Mouse (Mus musculus): ENCODE data around the gene Magi1. TPM values are rescaled to one million over a fixed set of nuclear protein-coding genes. Genes with fewer than 3 reads are reported as not detected.

Magi1 gene
- total RNA-seq, 1 experiment from 2014 or later, result 0.20 TPM

DNA sequence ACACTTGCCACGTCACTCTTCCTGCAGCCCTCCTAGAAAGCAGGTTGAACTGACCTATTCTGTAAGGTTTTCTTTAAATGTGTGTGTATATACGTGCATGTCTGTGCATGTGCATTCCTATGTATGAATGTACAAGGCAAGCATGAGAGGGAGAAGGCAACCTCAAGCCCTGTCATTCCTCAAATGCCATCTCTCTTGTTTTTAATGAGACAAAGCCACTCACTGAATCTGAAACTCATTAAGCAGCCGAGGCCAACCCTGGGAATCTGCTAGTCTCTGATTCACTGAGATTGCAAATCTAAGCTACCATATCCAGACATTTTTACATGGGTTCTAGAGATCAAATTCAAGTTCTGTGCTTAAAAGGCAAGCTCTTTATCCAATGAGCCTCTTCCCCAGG lies 359.7 kb downstream of the Magi1 start:
- no peak for ATAC-seq (replicated peaks in 1 of 2; ENCODE audit: insufficient read depth in 1 of 2, low FRiP score in 2 of 2, low TSS enrichment in 1 of 2, low read depth in 1 of 2, poor library complexity in 2 of 2, severe bottlenecking in 2 of 2)

DNA sequence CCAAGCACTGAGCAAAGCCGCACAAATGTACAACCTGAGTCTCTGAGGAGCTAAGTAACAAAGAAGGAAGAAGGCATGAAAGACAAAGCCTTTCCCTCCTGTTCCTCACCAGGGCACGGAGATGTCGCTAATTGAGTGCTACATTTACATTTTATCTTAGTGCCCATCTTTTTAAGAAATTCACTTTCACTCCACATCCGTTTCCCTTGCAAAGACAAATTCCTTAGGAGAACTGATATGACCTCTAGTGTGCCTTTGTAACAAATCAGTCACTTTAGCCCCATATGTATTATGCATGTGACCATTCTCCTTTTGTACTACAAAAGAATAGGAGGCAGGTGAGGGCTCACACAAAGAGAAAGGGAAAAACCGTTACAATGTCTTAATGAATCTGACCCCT lies 360.4 kb downstream of the Magi1 start:
- no peak for ATAC-seq (replicated peaks in 1 of 2; ENCODE audit: insufficient read depth in 1 of 2, low FRiP score in 2 of 2, low TSS enrichment in 1 of 2, low read depth in 1 of 2, poor library complexity in 2 of 2, severe bottlenecking in 2 of 2)

DNA sequence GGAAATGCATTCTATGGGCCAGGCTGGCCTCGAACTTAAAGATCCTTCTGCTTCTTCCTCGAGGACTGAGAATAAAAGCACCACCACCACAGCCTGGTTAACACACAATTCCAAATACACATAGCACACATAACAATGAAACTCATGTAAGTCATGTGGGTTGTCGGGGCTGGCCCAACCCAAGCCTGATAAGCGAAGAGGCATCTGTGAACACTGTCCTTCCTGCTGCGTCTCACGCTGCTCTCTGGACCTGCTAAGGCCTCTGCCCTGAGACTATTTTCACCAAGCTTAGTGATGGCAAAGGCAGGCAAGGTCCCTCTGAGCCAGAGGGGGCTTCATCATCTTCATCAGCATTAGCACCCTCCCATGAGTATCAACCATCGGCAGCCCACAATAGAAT lies 360.8 kb downstream of the Magi1 start:
- no peak for ATAC-seq (replicated peaks in 1 of 2; ENCODE audit: insufficient read depth in 1 of 2, low FRiP score in 2 of 2, low TSS enrichment in 1 of 2, low read depth in 1 of 2, poor library complexity in 2 of 2, severe bottlenecking in 2 of 2)

DNA sequence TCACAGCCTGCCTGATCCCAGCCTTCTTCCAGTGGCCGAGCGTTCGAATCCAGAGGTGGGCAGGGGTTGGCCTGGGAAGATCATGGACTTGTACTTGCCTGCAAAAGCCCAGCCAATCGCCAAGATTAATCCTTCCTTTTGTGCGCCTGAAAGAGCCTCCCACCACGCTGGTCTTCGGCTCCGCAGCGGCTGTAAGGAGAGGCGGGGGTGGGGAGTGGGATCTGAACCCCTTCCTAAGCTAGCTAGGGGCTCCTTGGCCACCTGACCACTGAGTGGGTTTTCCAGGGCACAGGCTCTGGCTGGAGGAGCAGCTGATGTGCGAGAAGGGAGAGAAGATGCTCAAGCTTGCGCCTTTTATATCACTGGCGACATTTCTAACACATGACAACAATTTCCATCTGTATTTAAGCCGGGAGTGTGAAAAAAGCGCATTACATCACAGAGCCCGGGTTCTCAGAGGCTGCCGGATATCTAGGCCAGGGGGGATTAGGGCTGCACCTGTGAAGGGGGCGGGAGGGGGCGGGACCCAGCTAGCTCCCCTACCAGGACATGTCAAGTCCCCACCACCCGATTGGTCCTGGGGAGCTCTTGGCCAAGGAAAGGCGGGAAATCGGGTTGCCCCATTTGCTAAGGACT lies 370.4 kb downstream of the Magi1 start:
- ATAC-seq (replicated peaks in 1 of 2; ENCODE audit: insufficient read depth in 1 of 2, low FRiP score in 2 of 2, low TSS enrichment in 1 of 2, low read depth in 1 of 2, poor library complexity in 2 of 2, severe bottlenecking in 2 of 2), result no peak

DNA sequence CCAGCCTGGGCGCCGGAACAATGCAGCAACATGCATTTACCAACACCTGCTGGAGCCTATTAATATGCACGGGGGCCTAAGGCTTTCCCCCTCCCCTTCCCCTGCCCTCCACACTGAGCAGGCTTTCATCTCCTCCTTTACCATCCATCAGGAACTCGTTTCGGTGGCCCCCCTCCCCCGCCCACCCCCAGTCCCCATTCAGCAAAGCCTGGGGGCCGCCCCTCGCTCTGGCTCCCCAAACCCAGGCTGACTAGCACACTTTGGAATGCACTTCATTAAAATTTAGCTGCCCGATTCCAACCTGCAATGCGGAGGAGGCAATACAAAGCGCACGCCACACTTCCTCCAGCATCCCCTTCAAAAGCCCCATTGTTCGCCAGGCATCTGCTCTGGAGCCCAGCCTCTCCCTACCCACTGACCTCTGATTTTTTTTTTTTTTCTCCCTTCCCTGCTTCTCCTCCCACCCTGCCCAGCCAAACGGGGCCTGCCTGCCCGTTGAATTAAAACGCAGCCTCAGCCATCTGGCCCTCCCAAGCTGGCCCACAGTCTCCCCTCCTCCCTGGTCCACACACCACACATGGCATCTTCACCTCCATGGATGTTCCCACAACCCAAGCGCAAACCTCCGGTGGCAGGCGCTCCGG lies 371.0 kb downstream of the Magi1 start:
- no peak for ATAC-seq (replicated peaks in 1 of 2; ENCODE audit: insufficient read depth in 1 of 2, low FRiP score in 2 of 2, low TSS enrichment in 1 of 2, low read depth in 1 of 2, poor library complexity in 2 of 2, severe bottlenecking in 2 of 2)

- no peak for ATAC-seq (replicated peaks in 1 of 2; ENCODE audit: insufficient read depth in 1 of 2, low FRiP score in 2 of 2, low TSS enrichment in 1 of 2, low read depth in 1 of 2, poor library complexity in 2 of 2, severe bottlenecking in 2 of 2)
Measured at GRCm38 (mm10) chr6:93912003-93912581, 371.6 kb downstream of the Magi1 start.

GRCm38 (mm10) chr6:93911420-93911819 lies 372.3 kb downstream of the Magi1 start:
- no peak for ATAC-seq (replicated peaks in 1 of 2; ENCODE audit: insufficient read depth in 1 of 2, low FRiP score in 2 of 2, low TSS enrichment in 1 of 2, low read depth in 1 of 2, poor library complexity in 2 of 2, severe bottlenecking in 2 of 2)

DNA sequence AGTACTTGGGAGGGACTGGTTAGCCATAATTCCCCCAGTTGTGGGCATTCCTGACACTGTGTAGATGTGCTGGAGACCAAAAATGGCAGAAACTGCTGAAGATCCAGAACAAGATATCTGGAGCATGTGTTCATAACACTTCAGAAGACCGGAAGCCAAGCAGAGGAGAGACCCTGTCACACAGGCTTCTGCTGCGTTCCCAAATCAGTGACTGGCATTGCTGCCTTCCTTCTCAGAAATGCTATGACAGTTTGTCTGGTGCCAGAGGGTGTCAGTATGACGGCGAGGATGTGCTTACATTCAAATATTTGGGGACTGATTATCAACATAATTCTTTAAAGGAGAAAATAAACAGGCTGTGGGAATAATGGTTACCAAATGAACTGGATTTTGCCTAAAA lies 373.7 kb downstream of the Magi1 start:
- no peak for ATAC-seq (replicated peaks in 1 of 2; ENCODE audit: insufficient read depth in 1 of 2, low FRiP score in 2 of 2, low TSS enrichment in 1 of 2, low read depth in 1 of 2, poor library complexity in 2 of 2, severe bottlenecking in 2 of 2)

GRCm38 (mm10) chr6:93904987-93905386 lies 378.7 kb downstream of the Magi1 start:
- ATAC-seq (replicated peaks in 1 of 2; ENCODE audit: insufficient read depth in 1 of 2, low FRiP score in 2 of 2, low TSS enrichment in 1 of 2, low read depth in 1 of 2, poor library complexity in 2 of 2, severe bottlenecking in 2 of 2), result no peak

- no peak for ATAC-seq (replicated peaks in 1 of 2; ENCODE audit: insufficient read depth in 1 of 2, low FRiP score in 2 of 2, low TSS enrichment in 1 of 2, low read depth in 1 of 2, poor library complexity in 2 of 2, severe bottlenecking in 2 of 2)
Measured at GRCm38 (mm10) chr6:93902239-93902638, 381.5 kb downstream of the Magi1 start.

DNA sequence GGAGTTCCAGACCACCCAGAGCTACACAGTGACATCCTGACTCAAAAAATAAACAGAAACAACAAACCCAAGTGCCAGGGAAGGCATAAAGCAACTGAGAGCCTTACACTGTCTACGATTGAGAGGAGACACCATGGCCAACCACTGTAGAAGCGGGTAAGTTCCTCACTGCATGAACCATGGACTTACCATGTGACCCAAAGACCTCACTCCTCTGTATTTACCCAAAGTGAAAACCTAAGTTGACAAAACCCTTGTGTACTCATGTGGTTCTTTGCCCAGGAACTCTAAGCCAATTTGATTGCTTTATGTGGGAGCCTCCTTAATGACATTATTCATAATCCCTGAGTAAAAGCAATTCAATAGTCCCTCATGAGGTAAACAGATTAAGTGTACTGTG lies 382.3 kb downstream of the Magi1 start:
- no peak for ATAC-seq (replicated peaks in 1 of 2; ENCODE audit: insufficient read depth in 1 of 2, low FRiP score in 2 of 2, low TSS enrichment in 1 of 2, low read depth in 1 of 2, poor library complexity in 2 of 2, severe bottlenecking in 2 of 2)

- ATAC-seq (replicated peaks in 1 of 2; ENCODE audit: insufficient read depth in 1 of 2, low FRiP score in 2 of 2, low TSS enrichment in 1 of 2, low read depth in 1 of 2, poor library complexity in 2 of 2, severe bottlenecking in 2 of 2), result no peak
Measured at GRCm38 (mm10) chr6:93897512-93897911, 386.2 kb downstream of the Magi1 start.

DNA sequence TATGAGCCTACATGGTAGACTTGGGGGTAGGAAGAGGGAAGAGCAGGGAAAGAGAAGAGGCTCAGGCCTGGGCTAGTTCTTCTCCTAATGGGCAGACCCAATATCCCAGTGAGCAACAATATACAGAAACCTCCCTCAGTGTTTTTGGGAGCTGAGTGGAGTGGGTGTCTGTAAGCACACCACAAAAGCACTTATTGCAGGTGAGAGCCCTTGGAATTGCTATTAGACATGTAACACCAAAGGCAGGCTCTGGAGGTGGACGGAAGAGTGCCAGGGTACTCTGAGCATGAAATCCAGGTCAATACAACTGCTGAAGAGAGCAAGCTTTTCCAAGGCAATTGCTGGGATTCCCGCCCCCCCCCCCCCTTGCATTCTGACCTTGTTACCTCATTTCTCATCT lies 388.0 kb downstream of the Magi1 start:
- no peak for ATAC-seq (replicated peaks in 1 of 2; ENCODE audit: insufficient read depth in 1 of 2, low FRiP score in 2 of 2, low TSS enrichment in 1 of 2, low read depth in 1 of 2, poor library complexity in 2 of 2, severe bottlenecking in 2 of 2)

GRCm38 (mm10) chr6:93893956-93894355 lies 389.8 kb downstream of the Magi1 start:
- ATAC-seq (replicated peaks in 1 of 2; ENCODE audit: insufficient read depth in 1 of 2, low FRiP score in 2 of 2, low TSS enrichment in 1 of 2, low read depth in 1 of 2, poor library complexity in 2 of 2, severe bottlenecking in 2 of 2), result no peak

GRCm38 (mm10) chr6:93892922-93893321 lies 390.8 kb downstream of the Magi1 start:
- no peak for ATAC-seq (replicated peaks in 1 of 2; ENCODE audit: insufficient read depth in 1 of 2, low FRiP score in 2 of 2, low TSS enrichment in 1 of 2, low read depth in 1 of 2, poor library complexity in 2 of 2, severe bottlenecking in 2 of 2)

DNA sequence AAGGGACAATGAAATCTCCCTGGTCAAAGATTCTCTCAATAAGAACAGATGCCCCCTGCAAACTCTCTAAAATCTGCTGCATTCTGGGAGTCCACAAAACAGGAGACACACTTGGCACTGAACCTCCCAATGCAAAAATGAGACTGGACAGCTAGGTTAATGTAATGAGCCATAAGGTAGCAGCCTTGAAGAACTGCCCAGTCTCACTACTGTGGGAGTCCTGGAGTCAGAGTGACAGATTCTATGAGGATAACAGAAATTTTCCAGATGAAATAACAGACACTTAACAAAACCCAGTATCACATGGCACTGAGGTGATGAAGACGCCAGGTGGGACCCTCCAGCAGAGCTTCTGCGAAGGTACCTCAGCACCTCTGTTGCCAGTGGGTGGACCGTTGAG lies 393.7 kb downstream of the Magi1 start:
- ATAC-seq (replicated peaks in 1 of 2; ENCODE audit: insufficient read depth in 1 of 2, low FRiP score in 2 of 2, low TSS enrichment in 1 of 2, low read depth in 1 of 2, poor library complexity in 2 of 2, severe bottlenecking in 2 of 2), result no peak

- no peak for ATAC-seq (replicated peaks in 1 of 2; ENCODE audit: insufficient read depth in 1 of 2, low FRiP score in 2 of 2, low TSS enrichment in 1 of 2, low read depth in 1 of 2, poor library complexity in 2 of 2, severe bottlenecking in 2 of 2)
Measured at GRCm38 (mm10) chr6:93877337-93877736, 406.4 kb downstream of the Magi1 start.

DNA sequence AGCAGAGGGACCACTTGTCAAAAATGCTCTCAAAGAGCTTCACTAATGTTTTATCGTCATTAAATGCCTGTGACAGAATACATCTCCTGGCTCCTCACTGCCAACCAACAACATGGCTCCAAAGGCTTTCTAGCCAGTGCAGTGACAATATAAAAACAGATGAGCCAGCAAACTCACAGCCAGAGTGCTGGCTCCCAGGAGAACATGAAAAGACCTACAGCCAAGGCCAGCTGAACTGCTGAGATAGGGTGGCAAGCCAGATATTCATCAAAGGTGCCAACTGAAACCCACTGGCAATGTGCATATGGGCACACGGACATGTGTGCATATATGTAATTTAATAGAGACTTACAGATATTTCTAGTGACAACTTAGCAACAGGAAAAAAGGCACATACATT lies 408.8 kb downstream of the Magi1 start:
- ATAC-seq (replicated peaks in 1 of 2; ENCODE audit: insufficient read depth in 1 of 2, low FRiP score in 2 of 2, low TSS enrichment in 1 of 2, low read depth in 1 of 2, poor library complexity in 2 of 2, severe bottlenecking in 2 of 2), result no peak

GRCm38 (mm10) chr6:93874376-93874775 lies 409.3 kb downstream of the Magi1 start:
- no peak for ATAC-seq (replicated peaks in 1 of 2; ENCODE audit: insufficient read depth in 1 of 2, low FRiP score in 2 of 2, low TSS enrichment in 1 of 2, low read depth in 1 of 2, poor library complexity in 2 of 2, severe bottlenecking in 2 of 2)
